Mouse (Mus musculus) T-helper 17 cell (primary cell): ENCODE results near the gene Tap2.

ENCODE experiments used
- in situ Hi-C, 2 experiments: fragments of 300-600 bp; cut with MboI, MseI; formaldehyde crosslinking; loops; 1 replicate in 1 of 2; 2 replicates in 1 of 2; pipeline ENCODE4 v1.15.1; 2025; ENCODE audit warnings: high pct_unique_total_duplicates in 2 of 2

The Tap2 gene

GRCm38 (mm10) chr17:34239601-34240041, 36.3 kb downstream of the Tap2 start:
- in situ Hi-C loops = loop anchor here (5.0 to 10.0 kb wide), 4 partner anchors 38 to 115 kb away; partner anchors contain the start of gene Btnl2 (in 1 of the 2)

DNA sequence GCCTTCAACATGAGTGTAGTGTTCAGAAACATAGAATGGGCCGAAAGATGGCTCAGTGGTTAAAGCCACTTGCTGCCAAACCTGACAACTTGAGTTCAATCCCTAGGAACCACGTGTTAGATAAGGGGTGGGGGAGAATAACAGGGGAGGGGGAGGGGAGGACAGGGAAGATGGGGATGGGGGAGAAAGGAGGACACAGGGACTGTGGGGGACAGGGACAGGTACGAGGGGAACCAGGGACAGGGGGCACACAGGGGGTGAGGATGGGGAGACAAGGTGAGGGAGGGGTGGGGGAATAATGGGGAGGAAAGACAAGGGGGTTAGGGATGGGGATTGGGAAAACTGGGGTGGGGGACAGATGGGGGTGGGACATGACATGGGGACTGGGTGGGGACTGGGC, 37.0 kb downstream of the Tap2 start:
- in situ Hi-C loops = loop anchor here in 1 of 2 experiments (5.0 to 10.0 kb wide), 2 partner anchors 37 to 114 kb away; partner anchors contain the start of gene Btnl2

GRCm38 (mm10) chr17:34240916-34241315, 37.6 kb downstream of the Tap2 start:
- in situ Hi-C loops = loop anchor here in 1 of 2 experiments (5.0 to 10.0 kb wide), 2 partner anchors 36 to 114 kb away; partner anchors contain the start of gene Btnl2

GRCm38 (mm10) chr17:34244656-34245055, 41.3 kb downstream of the Tap2 start:
- in situ Hi-C loops = loop anchor here (5.0 to 10.0 kb wide), 4 partner anchors 33 to 110 kb away; partner anchors contain the start of gene Btnl2 (in 2 of the 2)

DNA sequence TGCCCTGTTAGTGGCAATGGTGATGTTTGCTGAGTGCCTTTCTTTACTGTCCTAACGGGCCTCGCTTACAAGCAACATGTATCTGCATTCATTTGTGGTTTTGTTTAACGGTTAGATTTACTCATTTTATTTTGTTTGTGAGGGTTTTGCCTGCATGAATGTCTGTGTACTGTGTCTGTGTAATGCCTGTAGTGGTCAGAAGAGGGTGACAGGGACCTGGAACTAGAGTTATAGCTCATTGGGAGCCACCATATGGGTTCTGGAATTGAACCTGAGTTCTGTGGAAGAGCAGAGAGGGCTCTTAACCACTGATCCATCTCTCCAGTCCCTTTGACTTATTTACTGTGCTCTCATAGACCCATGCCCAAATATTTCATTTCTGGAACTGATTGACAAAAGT, 43.7 kb downstream of the Tap2 start:
- in situ Hi-C loops = loop anchor here (5.0 to 10.0 kb wide), 3 partner anchors 65 to 108 kb away; partner anchors contain the start of gene Btnl2 (in 2 of the 2)

DNA sequence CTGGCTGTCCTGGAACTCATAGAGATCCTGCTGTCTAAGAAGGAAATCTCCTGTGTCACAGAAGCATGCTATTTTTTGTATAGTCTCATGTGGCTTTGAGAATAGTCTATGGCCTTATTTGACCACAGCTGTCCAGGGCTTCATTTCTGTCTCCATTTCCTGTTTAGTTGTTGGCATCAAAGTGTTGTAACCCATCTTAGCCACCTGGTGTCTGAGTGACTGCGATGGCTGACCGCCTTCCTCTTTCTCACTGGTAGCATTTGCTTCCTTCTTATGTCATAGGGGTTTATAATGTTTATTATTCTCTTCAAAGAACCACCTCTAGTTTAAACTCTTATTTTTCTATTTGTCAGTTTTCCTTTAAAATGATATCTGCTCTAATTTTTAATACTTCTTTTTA, 45.4 kb downstream of the Tap2 start:
- in situ Hi-C loops = loop anchor here (5.0 to 10.0 kb wide), 3 partner anchors 64 to 106 kb away; partner anchors contain the start of gene Btnl2 (in 2 of the 2)

- in situ Hi-C loops = loop anchor here (5.0 to 10.0 kb wide), 3 partner anchors 63 to 105 kb away; partner anchors contain the start of gene Btnl2 (in 2 of the 2)
These were observed 46.0 kb downstream of the Tap2 start for GRCm38 (mm10) chr17:34249361-34249760.

GRCm38 (mm10) chr17:34249878-34250277, 46.6 kb downstream of the Tap2 start:
- in situ Hi-C loops = loop anchor here (5.0 to 10.0 kb wide), 3 partner anchors 62 to 105 kb away; partner anchors contain the start of gene Btnl2 (in 2 of the 2)

DNA sequence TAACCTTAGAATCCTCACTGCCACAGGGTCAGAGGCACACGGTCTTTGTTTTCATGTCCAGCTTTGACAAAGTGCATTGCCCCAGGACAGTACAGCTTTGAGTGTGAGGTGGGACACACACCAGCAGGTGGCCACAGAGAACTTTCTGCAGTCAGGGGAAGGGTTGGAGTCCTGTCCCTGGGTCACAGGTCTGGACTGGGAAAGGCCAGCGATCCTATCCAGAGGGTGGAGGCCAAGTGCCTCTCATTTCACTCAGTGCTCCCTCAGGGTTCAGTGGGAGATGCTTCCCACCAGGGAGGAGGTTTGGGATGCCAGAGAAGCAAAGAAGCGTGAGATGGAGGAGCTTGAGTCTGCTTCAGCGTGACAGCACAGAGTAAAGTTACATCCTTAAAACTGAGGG, 48.3 kb downstream of the Tap2 start:
- in situ Hi-C loops = no loop called here

DNA sequence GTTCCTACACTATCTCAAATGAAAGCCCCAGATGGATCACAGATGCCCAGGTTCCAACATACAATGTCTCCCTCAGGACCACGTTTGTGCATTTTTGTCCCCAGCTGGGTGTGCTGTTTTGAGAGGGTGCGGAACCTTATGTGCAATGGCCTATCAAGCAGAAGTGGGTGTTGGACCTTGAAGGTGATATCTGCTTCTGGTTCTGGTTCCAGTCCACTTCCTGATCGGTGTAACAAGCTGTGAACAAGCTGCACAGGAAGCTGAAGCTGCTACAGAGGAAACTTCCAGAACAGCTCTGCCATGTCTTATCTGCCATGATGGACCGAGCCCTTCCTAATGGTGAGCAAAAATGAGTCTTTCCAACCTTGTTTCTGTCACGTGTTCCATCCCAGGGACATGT, 53.2 kb downstream of the Tap2 start:
- in situ Hi-C loops = no loop called here

- in situ Hi-C loops = no loop called here
These were observed 54.5 kb downstream of the Tap2 start, which contains the start of gene H2-Ab1 for GRCm38 (mm10) chr17:34257594-34258375. Gene H2-Ab1, plus strand, starts transcription at chr17:34257689.

DNA sequence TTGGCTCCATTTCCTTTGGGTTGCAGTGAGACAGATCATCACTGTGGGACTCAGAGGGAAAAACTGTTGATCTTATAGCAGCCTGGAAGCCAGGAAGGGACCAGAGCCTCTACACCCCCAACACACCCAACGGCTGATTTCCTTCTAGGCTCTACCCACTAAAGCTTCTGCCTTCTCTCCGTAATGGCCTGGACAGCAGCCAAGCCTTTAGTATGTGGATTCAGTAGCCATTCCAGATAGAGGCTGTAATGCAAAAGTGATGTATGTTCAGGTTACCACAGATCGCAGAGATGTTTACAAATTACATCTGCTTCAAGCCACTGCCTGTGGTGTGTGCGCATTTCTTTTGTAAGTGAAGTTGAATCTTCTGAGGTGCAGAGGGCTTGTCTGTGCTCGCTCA, 57.2 kb downstream of the Tap2 start:
- in situ Hi-C loops = no loop called here

DNA sequence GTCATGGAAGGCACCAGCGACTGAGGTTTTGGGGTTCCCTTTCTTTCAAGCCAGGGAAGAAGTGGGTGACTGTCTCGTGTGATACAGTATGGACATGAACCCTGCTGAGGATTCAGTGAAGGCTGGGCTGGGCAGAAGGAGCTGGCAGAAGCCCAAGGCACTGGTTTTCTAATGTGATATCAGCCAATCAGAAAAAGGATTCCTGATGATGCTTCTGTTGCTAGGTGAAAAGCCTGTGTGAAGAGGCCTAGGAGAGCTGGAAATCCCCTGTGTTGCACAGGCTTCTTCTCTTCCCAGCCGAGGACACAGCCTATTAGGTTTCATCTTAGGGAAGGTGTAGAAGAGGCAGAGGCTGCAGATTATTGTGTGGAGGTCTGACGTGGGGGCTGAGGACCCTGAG, 58.2 kb downstream of the Tap2 start:
- in situ Hi-C loops = no loop called here

DNA sequence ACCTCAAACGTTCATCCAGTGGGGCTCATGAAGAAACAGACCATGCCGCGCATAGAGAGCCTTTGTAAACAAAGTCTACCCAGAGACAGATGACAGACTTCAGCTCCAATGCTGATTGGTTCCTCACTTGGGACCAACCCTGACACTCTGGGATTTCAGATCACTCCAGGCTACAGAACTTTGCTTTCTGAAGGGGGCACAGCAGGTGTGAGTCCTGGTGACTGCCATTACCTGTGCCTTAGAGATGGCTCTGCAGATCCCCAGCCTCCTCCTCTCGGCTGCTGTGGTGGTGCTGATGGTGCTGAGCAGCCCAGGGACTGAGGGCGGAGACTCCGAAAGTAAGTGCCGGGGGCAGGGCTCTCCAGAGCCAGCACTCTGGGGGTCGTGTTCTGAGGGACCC, 59.7 kb downstream of the Tap2 start:
- in situ Hi-C loops = no loop called here

DNA sequence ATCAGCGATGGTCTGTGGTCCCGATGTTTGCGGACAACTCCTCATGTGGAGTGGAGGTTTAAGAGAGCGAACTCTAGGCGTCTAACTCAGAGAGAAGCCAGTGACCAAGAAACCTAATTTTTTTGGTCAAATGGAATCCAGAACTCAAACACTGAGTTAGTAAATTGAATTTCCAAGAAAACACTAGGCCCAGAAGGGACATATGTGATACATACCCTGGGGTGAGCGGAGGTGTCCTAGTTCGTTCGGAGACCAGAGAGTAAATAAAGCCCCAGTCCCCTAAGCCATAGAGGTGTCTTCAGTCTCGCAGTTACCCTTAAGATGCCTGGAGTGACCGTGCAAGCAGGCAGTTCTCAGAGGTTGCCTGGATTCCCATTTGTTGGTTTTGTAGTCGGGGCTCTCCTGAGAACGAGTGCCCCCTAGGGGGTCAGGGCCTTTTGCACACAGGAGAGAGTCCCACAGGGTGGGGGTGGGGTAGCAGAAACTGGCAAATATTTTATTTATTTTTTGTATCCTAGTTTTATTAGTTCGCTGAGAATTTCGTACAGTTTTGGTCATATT, 60.6 kb downstream of the Tap2 start:
- in situ Hi-C loops = no loop called here

- in situ Hi-C loops = no loop called here
These were observed 61.4 kb downstream of the Tap2 start for GRCm38 (mm10) chr17:34264452-34265351.
